Mouse (Mus musculus) heart, adult 2 months (tissue): ENCODE measurements around the gene Ttc39d.
"Not testable (repeated sequence)": the region's sequence is repeated elsewhere in the genome, so short reads cannot be mapped to it uniquely, and the experiment has no call there.

Source experiments
- CTCF ChIP-seq: fragments of 200-600 bp; IDR thresholded peaks from 2 replicates; pipeline ENCODE4 v1.8.1; 2022; ENCODE audit warnings: antibody characterized with exemption, mild to moderate bottlenecking, moderate library complexity
- POLR2A ChIP-seq: fragments of 200-500 bp; IDR thresholded peaks from 2 replicates; pipeline ENCODE4 v1.6.1; 2011; ENCODE audit warnings: mild to moderate bottlenecking, low read depth, low read length, control low read depth; ENCODE audit not compliant: insufficient read depth

- TF ChIP-seq CTCF, POLR2A: not testable (repeated sequence)
Observed at GRCm38 (mm10) chr17:80213998-80214397, 6.7 kb downstream of the Ttc39d start.
